Mouse (Mus musculus) testis, adult 2 months (tissue): ENCODE measurements around the gene Rp2.

Experiments
- CTCF ChIP-seq: fragments of 200-500 bp; IDR thresholded peaks from 2 replicates; pipeline ENCODE4 v1.5.1; 2012; ENCODE audit warnings: low read depth, mild to moderate bottlenecking, inconsistent platforms, low read length, moderate library complexity; ENCODE audit not compliant: control insufficient read depth, insufficient read depth, insufficient replicate concordance
- POLR2A ChIP-seq: fragments of 200-500 bp; IDR thresholded peaks from 2 replicates; pipeline ENCODE4 v1.6.1; 2012; ENCODE audit warnings: low read depth, mild to moderate bottlenecking, inconsistent platforms, low read length, moderate library complexity; ENCODE audit not compliant: control insufficient read depth

GRCm38 (mm10) chrX:20412221-20412620, 47.9 kb downstream of the Rp2 start:
- no peak for TF ChIP-seq CTCF
- no peak for TF ChIP-seq POLR2A
